Mouse (Mus musculus): ENCODE results near the gene Ciart.

DNA sequence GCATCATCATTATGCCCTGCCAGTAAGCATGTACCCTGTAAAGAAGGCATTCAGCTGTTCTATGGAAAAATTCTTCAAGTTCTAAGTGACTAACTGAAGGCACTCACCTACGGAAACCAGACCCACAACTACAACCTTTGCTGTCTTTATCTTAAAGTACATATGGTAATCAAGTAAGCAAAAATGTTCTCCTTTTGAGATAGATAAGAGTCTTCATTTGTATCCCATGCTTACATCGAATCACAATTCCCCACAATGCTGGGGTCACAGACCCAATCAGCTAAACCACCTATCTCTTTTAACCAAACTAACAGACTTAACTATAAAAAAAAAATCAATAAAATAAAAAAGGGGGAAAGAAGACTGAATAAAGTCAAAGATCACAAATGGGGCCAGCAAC, 42.8 kb downstream of the Ciart start:
- TF ChIP-seq CTCF (IDR thresholded peaks at IDR 0.05; ENCODE audit: extremely low read depth, insufficient read length, insufficient replicate concordance, low read depth, low read length) (no peak), POLR2A (IDR thresholded peaks at IDR 0.05; ENCODE audit: low read depth, low read length) (no peak)

Data from small intestine, adult 2 months (tissue).